Mouse (Mus musculus) intestine, postnatal 0 days (tissue): ENCODE measurements at regions not wholly inside any gene's neighbourhood (a gene's known extent, or its start where the extent isn't known, plus 50 kb on each side); places are given as distances from the start of the nearest gene placed in this dataset. TPM values are rescaled to one million over a fixed set of nuclear protein-coding genes. Genes with fewer than 3 reads are reported as not detected.

ENCODE experiments used
- ATAC-seq: fragments of 200-750 bp; cut with Nextera tagmentation; 2 replicates; pipeline ENCODE4 v1.8.0; 2017; ENCODE audit warnings: mild to moderate bottlenecking, moderate TSS enrichment, moderate library complexity
- H3K27ac ChIP-seq: fragments of 300-500 bp; sonication (generic); 2 replicates; pipeline ENCODE4 v1.5.1; 2014; ENCODE audit warnings: mild to moderate bottlenecking, low read depth, low read length, moderate library complexity
- H3K27me3 ChIP-seq: fragments of 300-500 bp; sonication (generic); replicated peaks from 2 replicates; pipeline ENCODE4 v1.6.1; 2014; ENCODE audit warnings: low read length, mixed read lengths; ENCODE audit not compliant: control insufficient read depth, insufficient read depth
- H3K36me3 ChIP-seq: fragments of 300-500 bp; sonication (generic); 2 replicates; pipeline ENCODE4 v1.6.1; 2014; ENCODE audit warnings: mild to moderate bottlenecking, moderate library complexity; ENCODE audit not compliant: control insufficient read depth, insufficient read depth
- H3K4me1 ChIP-seq: fragments of 300-500 bp; sonication (generic); replicated peaks from 2 replicates; pipeline ENCODE4 v1.6.1; 2014; ENCODE audit warnings: antibody characterized with exemption, low read length, mixed read lengths; ENCODE audit not compliant: control insufficient read depth, insufficient read depth
- H3K4me2 ChIP-seq: fragments of 300-500 bp; sonication (generic); replicated peaks from 2 replicates; pipeline ENCODE4 v1.6.1; 2014; ENCODE audit warnings: low read depth, mild to moderate bottlenecking, moderate library complexity
- H3K4me3 ChIP-seq: fragments of 300-500 bp; sonication (generic); 2 replicates; pipeline ENCODE4 v1.5.1; 2014; ENCODE audit warnings: low read depth, low read length
- H3K9ac ChIP-seq: fragments of 300-500 bp; sonication (generic); 2 replicates; pipeline ENCODE4 v1.6.1; 2014; ENCODE audit warnings: mild to moderate bottlenecking, low read depth, low read length
- H3K9me3 ChIP-seq: fragments of 300-500 bp; sonication (generic); 2 replicates; pipeline ENCODE4 v1.6.1; 2016; ENCODE audit warnings: mixed run types; ENCODE audit not compliant: control insufficient read depth
- CTCF ChIP-seq: sonication (generic); IDR thresholded peaks from 2 replicates; pipeline ENCODE4 v1.5.1; 2016; ENCODE audit warnings: low read depth, mild to moderate bottlenecking, control low read depth, antibody characterized with exemption, moderate library complexity
- WGBS: fragments of 180-500 bp; shearing (Covaris S2); extraction: QIAGEN DNeasy Blood & Tissue Kit; methylation state at CpG from one replicate; pipeline ENCODE4 v1.1.7; 2014; 5-methylcytosine and 5-hydroxymethylcytosine counted together
- microRNA-seq: library from miRNA; unstranded; fragments of <30 nt; microRNA quantifications from one replicate; pipeline ENCODE4, GENCODE M21; 2016

DNA sequence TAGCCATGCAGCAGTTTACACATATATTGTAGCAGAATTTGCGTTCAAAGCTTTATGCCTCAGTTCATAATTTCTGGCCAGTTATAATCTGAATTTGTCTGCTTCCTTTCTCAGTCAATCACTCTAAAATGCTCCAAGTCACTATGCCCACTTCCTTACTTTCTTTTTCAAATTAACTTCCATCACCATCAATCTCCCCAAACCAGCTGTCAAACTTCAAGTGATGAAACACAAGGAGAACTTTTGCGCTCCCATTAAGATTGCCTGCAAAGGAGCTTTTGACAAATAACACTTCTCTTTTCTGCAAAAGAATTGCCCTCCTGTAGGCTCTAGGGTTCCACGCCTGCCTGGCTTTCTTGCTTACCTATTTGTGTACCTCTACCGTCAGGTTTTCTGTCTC lies 50.6 kb upstream of the Pou1f1 start:
- H3K4me1 ChIP-seq: no peaks in the 10 kb centered on the region
- 70% methylated on average over 4 of the region's 4 CpGs for WGBS
- H3K4me2 ChIP-seq: no peak overlapping the region
- H3K9me3 ChIP-seq: no peaks in the 10 kb centered on the region
- no peak overlapping the region for H3K4me3 ChIP-seq
- no peak overlapping the region for H3K9ac ChIP-seq
- ATAC-seq: no peak
- no peak overlapping the region for H3K27ac ChIP-seq
- no peak for TF ChIP-seq CTCF
- no peaks in the 10 kb centered on the region for H3K36me3 ChIP-seq
- H3K27me3 ChIP-seq: no peaks in the 10 kb centered on the region

Small RNAs in the stretch of these regions (microRNA-seq; reads per million reads assigned to microRNA genes)
- not detected for gene Gm23659
